Mouse (Mus musculus): ENCODE measurements around the gene Arglu1. TPM values are rescaled to one million over a fixed set of nuclear protein-coding genes. Genes with fewer than 3 reads are reported as not detected.

Arglu1 gene
- polyA plus RNA-seq, 1 experiment from 2014 or later, result 33.5 TPM

- 100% methylated on average over 3 of the region's 3 CpGs for WGBS (ENCODE audit: missing documents)
- H3K36me3 ChIP-seq (ENCODE audit: inconsistent target), result peaks cover 41% of the 10 kb centered on the region
These were observed 12.1 kb downstream of the Arglu1 start for GRCm38 (mm10) chr8:8678236-8678635.

GRCm38 (mm10) chr8:8674864-8675263 is 15.5 kb downstream of the Arglu1 start:
- Histone ChIP-seq H3K79me2 (ENCODE audit: inconsistent target) (peaks cover 98% of the 10 kb centered on the region), H3K4me3 (ENCODE audit: inconsistent target) (no peak overlapping the region), H3K27ac (no peak overlapping the region), H3K36me3 (ENCODE audit: inconsistent target) (peaks cover 12% of the 10 kb centered on the region; the same call in 1 of the 2 replicates)
- WGBS (ENCODE audit: missing documents), result 85% methylated on average over 5 of the region's 5 CpGs

More at GRCm38 (mm10) chr8:8678236-8678635, 12.1 kb downstream of the Arglu1 start:
- peaks cover 99% of the 10 kb centered on the region for H3K79me2 ChIP-seq (ENCODE audit: inconsistent target)
- no peak overlapping the region for H3K27ac ChIP-seq
- no peak overlapping the region for H3K4me3 ChIP-seq (ENCODE audit: inconsistent target)

GRCm38 (mm10) chr8:8661759-8662138 is 28.6 kb downstream of the Arglu1 start:
- WGBS (ENCODE audit: missing documents), result under 1% methylated on average over 23 of the region's 23 CpGs
- Histone ChIP-seq H3K27ac (no peak overlapping the region), H3K4me3 (ENCODE audit: inconsistent target) (peak overlapping the region; percentile 27), H3K79me2 (ENCODE audit: inconsistent target) (no peaks in the 10 kb centered on the region), H3K36me3 (ENCODE audit: inconsistent target) (peaks cover 3% of the 10 kb centered on the region; the same call in 1 of the 2 replicates)

DNA sequence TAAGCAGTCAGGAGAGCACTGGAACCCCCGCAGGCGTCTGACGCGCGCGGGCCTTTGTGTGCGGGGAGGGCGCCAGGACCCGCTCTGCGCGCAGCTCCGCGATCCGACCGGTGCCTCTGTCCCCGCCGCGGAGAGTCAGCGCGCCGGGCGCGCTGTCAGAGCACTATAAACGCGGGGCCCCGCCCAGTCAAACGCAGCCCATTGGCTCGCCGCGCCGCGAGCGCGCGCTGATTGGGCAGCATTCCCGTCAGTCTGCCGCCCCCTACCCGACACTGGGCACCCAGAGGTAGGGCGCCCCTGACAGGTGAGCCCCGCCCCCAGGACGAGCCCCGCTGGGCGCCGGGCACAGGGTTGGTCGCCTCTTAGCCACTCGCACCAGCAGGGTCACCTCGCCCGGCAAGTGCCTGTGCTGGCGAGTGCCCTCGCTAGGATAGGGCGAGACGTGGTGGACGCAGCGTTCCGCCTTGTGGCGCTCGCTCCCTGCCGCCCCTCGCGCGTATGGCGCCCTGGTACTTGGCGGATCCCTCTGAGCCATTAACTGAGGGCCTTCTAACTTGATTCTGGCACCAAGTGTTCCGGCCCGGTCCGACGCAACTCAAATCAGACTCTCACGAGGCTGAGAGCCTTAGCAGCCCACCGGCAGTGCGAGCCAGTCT is 29.1 kb downstream of the Arglu1 start, which contains the start of gene Efnb2:
Gene Efnb2 (minus strand): TSS at position 140 of the 656 bp plus-strand sequence.
- no peak within 1 kb of the TSS for H3K27ac ChIP-seq
- H3K4me3 ChIP-seq (ENCODE audit: inconsistent target), result peak within 1 kb of the TSS; percentile 27
- under 1% methylated on average over 56 of the region's 70 CpGs for WGBS (ENCODE audit: missing documents)
- H3K36me3 ChIP-seq (ENCODE audit: inconsistent target), result no peaks in the 10 kb centered on the region
- no peaks in the 10 kb centered on the region for H3K79me2 ChIP-seq (ENCODE audit: inconsistent target)

DNA sequence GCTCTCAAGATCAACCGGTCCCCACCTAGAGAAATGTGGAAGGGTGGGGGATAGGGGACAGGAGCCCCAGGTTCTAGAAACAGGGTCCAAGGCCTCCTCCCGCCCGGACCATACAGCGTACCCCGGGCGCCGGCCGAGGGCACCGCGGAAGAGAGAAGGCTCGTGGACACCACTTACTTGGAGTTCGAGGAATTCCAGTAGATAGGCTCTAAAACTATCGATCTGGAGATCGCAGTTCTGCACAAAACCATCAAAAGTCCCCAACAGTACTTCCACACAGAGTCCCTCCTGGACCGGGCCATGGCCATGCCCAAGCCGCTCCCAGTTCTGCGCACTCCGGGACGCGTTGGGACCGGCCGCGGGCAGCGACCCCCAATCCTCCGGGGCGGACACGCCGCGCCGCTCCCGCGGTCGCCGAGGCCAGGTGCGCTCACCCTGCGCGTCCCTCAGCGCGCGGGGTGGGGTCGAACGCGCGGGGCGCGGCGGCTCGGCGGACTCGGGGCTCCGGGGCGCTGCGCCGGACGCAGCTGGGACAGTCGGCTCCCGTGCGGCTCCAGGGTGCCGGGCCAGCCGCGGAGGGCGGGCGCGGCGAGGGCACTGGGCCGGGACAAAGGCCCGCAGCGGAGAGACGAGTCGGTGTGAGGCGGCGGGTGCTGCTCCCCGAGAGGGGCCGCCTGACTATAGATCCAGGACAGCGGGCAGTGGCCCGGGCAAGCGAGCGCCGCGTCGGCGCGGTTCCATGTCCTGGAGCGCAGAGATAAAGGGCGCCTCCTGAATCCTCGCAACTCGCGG is 29.8 kb downstream of the Arglu1 start:
- H3K36me3 ChIP-seq (ENCODE audit: inconsistent target), result no peaks in the 10 kb centered on the region
- WGBS (ENCODE audit: missing documents), result 2% methylated on average over 70 of the region's 88 CpGs
- H3K4me3 ChIP-seq (ENCODE audit: inconsistent target), result no peak overlapping the region
- no peaks in the 10 kb centered on the region for H3K79me2 ChIP-seq (ENCODE audit: inconsistent target)
- H3K27ac ChIP-seq, result no peak overlapping the region

GRCm38 (mm10) chr8:8659503-8660306 is 30.6 kb downstream of the Arglu1 start:
- Histone ChIP-seq H3K4me3 (ENCODE audit: inconsistent target) (no peak overlapping the region), H3K36me3 (ENCODE audit: inconsistent target) (no peaks in the 10 kb centered on the region), H3K27ac (no peak overlapping the region), H3K79me2 (ENCODE audit: inconsistent target) (no peaks in the 10 kb centered on the region)
- 8% methylated on average over 53 of the region's 53 CpGs for WGBS (ENCODE audit: missing documents)

DNA sequence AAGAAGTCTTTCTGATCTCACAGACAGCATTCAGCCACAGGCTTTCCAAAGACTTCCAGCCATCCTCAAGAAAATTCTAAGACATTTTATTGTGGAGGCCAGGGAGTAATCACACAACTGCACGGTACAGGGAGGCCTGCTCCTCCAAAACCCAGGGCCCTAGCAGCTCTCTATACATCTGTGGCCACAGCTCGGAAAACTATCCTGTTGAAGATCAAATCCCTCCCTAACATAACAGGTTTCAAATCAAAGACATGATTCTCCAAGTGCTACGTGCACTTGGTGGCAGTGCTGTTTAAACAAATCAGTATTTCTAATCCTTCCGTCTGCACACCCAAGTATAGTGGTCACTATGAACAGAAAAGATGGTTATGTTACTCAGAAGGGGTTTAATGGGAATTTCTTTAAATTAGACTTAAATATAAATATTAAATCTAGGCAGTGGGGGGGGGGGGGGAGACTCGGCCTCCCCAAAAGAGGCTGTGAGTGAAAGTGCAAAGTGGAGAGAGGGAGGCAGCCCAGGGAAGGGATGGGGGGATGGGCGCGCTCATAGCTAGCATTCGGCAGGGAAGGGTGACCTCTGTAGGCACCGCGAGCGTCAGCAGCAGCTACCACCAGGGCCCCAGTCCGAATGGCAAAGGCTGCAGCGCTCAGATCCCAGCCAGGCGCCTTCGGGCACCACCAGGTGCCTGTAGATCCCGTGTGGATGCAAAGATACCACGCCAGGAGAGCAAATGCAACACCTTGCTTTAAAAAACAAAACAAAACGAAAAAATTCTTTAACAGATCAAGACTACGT is 31.7 kb downstream of the Arglu1 start:
- Histone ChIP-seq H3K36me3 (ENCODE audit: inconsistent target) (no peaks in the 10 kb centered on the region), H3K79me2 (ENCODE audit: inconsistent target) (no peaks in the 10 kb centered on the region), H3K27ac (no peak overlapping the region), H3K4me3 (ENCODE audit: inconsistent target) (no peak overlapping the region)
- 27% methylated on average over 19 of the region's 19 CpGs for WGBS (ENCODE audit: missing documents)

DNA sequence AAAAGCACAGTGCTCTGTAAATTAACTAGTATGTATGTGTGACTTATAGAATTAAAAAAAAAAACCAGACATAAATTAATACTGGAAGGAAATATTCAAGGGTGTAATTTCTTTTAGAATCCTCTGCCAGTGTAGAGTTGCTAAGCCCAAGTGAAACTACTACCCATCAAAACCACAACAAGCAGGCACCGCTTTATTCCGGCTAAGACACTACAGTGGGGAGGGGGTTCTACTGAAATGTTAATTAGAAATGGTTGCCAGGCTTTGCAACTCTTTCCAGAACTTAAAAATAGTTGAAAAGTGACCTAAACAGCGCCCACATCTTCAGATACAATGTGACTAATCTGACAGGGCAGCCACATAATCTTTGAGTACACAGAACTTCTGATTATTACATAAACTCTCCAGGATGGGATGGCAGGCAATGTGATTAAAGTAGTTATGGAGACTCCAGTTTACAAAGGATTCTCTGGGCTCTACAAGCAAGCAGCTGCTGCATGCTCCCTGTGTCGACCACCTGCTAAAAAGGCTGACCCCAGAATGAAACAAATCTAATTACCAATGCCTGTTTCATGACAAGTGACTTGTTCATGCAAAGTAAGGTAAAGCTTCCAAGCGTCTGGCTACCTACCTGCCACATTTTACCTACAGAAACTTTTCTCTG is 32.5 kb downstream of the Arglu1 start:
- no peak overlapping the region for H3K27ac ChIP-seq
- H3K36me3 ChIP-seq (ENCODE audit: inconsistent target), result no peaks in the 10 kb centered on the region
- H3K4me3 ChIP-seq (ENCODE audit: inconsistent target), result no peak overlapping the region
- no peaks in the 10 kb centered on the region for H3K79me2 ChIP-seq (ENCODE audit: inconsistent target)
- WGBS (ENCODE audit: missing documents), result 97% methylated on average over 5 of the region's 5 CpGs

GRCm38 (mm10) chr8:8656578-8657441 is 33.5 kb downstream of the Arglu1 start:
- no peaks in the 10 kb centered on the region for H3K36me3 ChIP-seq (ENCODE audit: inconsistent target)
- no peak overlapping the region for H3K4me3 ChIP-seq (ENCODE audit: inconsistent target)
- WGBS (ENCODE audit: missing documents), result 94% methylated on average over 14 of the region's 14 CpGs
- no peak overlapping the region for H3K27ac ChIP-seq
- H3K79me2 ChIP-seq (ENCODE audit: inconsistent target), result no peaks in the 10 kb centered on the region

DNA sequence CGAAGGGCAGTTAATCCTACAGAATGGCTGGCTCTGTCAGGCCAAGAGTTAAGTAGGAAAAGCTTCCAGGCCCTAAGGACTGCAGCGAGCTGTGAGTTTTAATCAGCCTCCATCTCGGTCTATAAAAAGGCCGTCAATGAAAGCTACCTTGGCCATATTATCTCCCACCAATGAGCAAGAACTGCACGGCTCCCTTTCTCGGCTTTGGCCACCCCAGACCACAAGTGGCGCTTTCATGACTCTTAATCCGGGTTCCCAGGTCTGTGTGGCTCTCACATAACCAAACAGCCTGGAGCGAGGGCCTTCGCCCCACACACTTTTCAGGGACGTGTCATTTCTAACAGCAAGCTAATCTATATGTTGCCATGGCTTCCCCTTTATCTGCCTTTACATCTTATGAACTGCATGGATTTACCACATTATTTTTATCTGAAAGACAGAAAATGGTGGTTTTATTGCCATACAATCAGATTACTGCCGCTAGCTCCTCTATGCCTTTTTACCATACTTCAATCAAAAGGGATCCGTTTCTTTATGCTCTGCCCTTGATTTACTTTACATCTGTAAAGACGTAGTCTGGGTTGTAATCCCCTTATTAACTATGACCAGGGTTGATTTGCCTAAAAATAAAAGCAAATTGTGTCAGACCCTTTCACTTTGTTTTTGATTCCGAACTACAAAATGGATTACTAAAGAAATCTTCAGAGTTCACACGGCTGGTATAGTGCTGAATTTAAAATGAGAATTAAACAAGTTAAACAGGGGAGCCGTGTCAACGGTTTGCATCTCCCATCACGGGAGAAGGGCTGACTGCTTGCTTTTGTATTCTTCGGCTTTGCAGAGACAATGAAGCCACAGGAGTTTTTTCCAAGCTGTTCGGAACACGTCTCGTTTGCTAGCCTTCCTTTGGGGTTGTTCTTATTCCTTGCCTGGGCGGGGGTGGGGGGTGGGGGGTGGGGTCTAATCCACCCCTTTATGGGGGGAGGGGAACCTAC is 34.7 kb downstream of the Arglu1 start:
- Histone ChIP-seq H3K27ac (no peak overlapping the region), H3K79me2 (ENCODE audit: inconsistent target) (no peaks in the 10 kb centered on the region), H3K4me3 (ENCODE audit: inconsistent target) (no peak overlapping the region), H3K36me3 (ENCODE audit: inconsistent target) (no peaks in the 10 kb centered on the region)
- WGBS (ENCODE audit: missing documents), result 93% methylated on average over 24 of the region's 24 CpGs

DNA sequence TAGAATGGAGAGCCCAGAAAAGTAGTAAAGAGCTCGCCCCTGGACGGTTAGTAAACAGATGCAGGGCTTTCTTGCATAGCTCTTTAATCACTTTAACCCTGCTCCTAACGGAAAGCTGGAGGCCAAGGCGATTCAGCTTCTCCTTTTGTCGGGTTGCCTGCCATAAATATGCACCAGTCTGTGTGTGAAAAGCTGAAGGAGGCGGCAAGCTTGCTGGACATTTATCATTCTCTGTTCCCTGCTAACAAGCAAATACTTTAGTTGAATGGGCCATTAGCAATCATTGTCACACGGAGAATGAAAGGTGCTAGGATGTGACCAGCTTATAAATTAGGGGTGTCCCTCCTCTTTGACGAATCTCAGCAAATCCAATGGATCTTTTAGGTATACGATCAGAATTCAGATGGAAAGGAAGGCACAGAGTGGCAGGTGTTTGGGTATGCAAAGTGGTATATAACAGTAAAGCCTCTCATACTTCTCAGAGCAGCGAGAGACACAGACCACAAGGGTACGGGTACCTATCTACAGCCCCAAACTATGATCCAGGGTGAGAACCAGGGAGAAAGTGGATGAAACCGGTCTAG is 36.3 kb downstream of the Arglu1 start:
- 46% methylated on average over 12 of the region's 12 CpGs for WGBS (ENCODE audit: missing documents)
- H3K27ac ChIP-seq, result no peak overlapping the region
- H3K4me3 ChIP-seq (ENCODE audit: inconsistent target), result no peak overlapping the region
- no peaks in the 10 kb centered on the region for H3K79me2 ChIP-seq (ENCODE audit: inconsistent target)
- H3K36me3 ChIP-seq (ENCODE audit: inconsistent target), result no peaks in the 10 kb centered on the region

DNA sequence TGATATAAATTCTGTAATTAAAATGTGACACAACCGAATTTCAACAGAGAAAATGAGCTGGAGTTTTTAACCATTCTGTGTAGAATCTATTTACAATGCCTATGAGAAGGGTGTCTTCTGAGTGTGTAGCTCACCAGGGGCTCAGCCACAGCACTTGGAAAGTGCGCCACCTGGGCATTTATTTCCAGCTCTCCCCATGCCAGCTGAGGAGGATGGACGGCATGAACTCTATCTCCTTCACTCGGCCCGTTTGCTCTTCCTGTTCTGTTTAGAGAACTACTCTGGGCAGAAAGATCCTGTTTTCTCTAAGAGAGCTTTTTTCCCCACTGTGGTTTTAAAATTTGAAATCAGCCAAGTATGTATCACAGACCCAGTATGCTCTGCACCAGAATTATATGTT is 37.0 kb downstream of the Arglu1 start:
- Histone ChIP-seq H3K36me3 (ENCODE audit: inconsistent target) (no peaks in the 10 kb centered on the region), H3K27ac (no peak overlapping the region), H3K4me3 (ENCODE audit: inconsistent target) (no peak overlapping the region), H3K79me2 (ENCODE audit: inconsistent target) (no peaks in the 10 kb centered on the region)
- WGBS (ENCODE audit: missing documents), result 18% methylated on average over 5 of the region's 5 CpGs
